Mouse (Mus musculus): ENCODE measurements around the gene Snrpg. TPM values are rescaled to one million over a fixed set of nuclear protein-coding genes. Genes with fewer than 3 reads are reported as not detected.

The Snrpg gene
- total RNA-seq, 2 experiments from 2014 or later, result 32.4 to 45.6 TPM

DNA sequence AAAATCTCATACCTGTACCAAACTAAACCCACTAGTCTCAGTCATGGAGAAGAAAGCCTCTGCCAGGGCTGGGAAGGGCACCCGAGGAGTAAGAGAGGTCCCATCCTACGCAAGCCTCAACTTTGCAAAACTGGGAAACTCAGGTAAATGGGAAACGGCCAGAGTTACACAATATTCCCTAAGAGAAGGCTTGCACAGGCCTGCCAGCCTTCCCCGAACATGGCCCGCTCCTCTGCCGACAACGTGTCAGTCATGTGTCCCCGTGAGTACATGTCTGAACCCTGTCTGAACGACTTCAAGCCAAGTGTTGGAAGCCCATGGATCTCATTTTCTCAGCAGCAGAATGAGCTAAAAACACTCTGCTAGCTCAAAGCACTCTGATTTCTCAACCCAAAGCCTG lies 23.9 kb downstream of the Snrpg start:
- intact Hi-C loops (cut with DNase I; ENCODE audit: low total_unique reads), result no loop called here
- no peak for DNase-seq

DNA sequence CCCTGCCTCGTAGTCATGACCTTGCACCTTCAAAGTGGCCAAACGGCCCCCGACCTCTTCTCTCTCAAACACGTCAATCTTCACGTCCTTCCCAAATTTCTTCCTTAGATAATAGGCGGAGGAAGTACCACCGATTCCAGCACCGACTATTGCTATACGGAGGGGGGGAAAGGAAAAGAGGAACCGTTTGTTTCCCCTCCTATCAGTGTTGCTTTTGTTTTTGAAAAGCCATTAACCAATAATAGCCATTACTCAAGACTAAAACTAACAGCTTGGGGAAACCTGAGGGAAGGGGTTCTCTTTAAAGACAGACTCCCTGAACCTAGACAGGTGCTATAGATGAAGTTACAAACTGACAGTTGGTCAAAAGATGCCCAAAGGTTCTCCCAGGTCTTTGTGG lies 24.9 kb downstream of the Snrpg start:
- intact Hi-C loops (cut with DNase I; ENCODE audit: low total_unique reads), result no loop called here
- no peak for DNase-seq

DNA sequence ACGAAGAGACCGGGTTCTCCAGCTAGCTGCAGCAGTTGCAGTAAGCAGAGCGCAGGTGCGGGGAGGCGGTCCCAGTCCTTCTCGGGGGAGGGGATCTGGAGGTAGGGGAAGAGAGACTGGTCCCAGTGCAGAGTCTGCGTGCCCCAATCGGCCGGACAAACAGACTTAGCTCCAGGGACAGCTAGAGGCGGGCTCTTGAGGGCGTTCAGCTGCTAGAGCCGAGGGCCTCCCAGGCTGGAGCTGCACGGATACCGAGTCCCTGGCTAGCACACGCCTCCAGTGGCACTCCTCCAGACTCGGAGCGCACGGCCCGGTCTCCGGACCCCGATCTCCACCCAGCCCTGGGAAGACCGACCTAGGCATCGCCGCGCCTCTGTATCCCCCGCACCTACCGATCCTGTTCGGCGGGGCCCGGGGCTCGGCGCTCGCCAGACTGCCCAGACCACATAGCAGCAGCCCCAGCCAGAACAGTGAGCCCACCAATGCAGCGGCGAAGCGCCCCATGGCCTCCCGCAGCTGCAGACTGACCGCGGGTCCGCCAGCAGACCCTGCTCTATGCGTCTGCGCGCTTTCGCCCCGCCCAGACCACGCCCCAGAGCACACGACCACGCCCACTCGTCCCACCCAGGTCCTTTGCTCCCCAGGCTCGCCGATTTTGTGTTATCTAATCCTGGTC lies 25.6 kb downstream of the Snrpg start, which contains the start of gene Pcyox1:
Gene Pcyox1, minus strand, starts transcription at position 574 of the 676 bp plus-strand sequence.
- intact Hi-C loops (cut with DNase I; ENCODE audit: low total_unique reads), result no loop called here
- peak; percentile 87 for DNase-seq

DNA sequence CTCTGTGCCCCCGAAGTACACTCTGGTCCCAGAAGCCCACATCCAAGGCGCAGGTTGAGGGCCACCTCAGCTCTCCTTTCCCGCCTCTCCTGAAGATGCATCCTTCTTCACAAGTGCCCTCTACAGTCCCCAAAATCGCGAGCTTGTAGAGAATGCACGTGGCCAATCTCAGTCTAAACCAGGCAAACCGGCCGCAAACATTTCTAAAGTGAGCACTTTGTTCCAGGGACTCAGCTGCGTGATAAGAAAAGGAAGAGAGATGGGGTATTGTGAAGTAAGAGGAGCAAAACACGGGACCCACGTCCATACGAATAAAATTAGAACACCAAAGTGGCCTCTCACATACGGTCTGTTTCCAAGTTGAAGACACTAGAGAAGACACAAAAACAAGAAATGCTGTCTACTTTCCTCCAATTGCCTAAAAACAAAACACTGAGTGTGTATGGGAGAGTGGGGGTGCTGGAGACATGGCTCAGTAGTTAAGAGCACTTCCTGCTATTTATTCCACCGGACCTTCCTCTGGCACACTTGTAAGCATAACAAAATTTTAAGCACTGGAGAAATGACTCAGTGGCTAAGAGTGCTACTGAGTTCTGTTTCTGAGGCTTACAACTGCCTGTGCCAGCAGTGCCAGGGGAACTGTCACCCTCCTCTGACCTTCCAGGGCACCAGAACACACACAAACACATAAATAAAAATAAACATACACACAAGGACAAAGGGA lies 26.3 kb downstream of the Snrpg start:
- intact Hi-C loops (cut with DNase I; ENCODE audit: low total_unique reads), result no loop called here
- DNase-seq, result no peak

DNA sequence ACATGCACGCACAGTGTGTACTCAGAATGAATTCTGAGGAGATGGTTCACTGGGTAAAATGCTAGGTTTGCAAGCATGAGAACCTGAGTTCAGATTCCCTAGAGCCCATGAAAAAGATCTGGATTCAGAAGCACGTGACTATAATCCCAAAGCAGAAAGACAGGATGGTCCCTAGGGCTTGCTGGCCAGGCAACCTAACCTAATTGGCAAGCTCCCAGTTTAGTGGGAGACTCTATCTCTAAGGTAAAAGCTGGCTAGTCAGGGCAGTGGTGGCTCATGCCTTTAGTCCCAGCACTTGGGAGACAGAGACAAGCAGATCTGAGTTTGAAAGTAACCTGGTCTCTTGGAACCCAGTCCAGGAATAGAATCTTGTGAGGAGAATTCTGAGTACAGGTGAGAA lies 27.9 kb downstream of the Snrpg start:
- no peak for DNase-seq
- intact Hi-C loops (cut with DNase I; ENCODE audit: low total_unique reads), result no loop called here

- intact Hi-C loops (cut with DNase I; ENCODE audit: low total_unique reads), result no loop called here
- no peak for DNase-seq
Measured at GRCm38 (mm10) chr6:86399995-86400394, 28.9 kb downstream of the Snrpg start.

DNA sequence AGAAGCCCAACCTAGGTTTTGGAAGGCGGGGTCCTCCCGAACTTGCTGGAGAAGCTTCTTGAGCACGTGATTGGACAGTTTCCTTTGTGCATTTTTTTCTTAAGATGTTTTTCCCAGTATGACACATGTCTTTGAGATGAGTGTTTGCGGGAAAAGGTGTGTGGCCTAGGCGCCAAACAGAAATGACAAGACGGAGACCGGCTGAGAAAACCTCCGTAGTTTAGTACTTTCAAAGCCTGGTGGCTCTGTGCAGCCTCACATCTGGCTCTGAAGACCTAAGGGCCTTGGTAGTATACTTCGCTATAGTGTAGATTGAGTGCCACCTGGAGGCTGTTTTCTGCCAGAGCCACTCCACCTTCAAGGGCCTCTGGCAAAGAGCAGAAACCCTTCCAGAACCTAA lies 29.9 kb downstream of the Snrpg start:
- intact Hi-C loops (cut with DNase I; ENCODE audit: low total_unique reads), result no loop called here

DNA sequence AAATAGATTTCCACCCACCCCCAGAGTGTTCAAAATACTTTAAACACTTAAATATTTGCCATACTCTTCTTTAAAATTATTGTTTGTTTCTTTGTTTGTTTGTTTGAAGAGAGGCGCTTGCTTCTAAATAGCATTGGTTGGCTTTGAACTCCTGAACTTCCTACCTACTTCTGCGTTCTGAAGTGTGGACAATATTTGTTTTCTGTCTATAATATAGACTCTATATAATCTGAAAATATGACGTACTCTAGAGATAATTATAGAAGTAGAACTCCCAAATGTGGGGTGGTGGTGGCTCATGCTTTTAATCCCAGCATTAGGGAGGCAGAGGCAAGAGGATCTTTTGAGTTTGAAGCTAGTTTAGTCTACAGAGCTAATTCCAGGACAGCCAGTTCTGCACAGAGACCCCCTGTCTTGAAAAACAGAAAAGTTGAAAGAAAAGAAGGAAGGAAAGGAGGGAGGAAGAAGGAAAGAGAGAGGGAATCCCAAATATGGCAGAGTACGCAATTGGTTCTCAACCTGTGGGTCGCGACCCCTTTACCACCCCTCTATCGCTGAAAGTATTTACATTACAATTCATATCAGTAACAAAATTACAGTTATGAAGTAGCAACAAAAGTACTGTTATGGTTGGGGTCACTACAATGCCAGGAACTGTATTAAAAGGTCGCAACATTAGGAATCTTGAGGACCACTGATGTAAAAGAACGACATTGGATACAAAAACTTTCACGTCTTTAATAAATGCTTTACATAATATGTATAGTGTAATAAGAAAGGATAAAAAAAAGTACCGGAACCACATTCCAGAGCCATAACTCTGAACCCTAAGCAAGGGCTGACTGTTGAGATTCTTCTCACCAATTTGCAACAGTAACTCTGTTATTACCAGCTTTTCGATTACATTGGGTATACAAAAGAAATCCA lies 31.8 kb downstream of the Snrpg start:
- intact Hi-C loops (cut with DNase I; ENCODE audit: low total_unique reads), result no loop called here
- DNase-seq, result no peak

More for the DNA sequence above, 29.9 kb downstream of the Snrpg start:
- DNase-seq, result peak; percentile 56

GRCm38 (mm10) chr6:86403728-86404099 lies 32.6 kb downstream of the Snrpg start:
- intact Hi-C loops (cut with DNase I; ENCODE audit: low total_unique reads), result no loop called here

GRCm38 (mm10) chr6:86404100-86404861 lies 33.2 kb downstream of the Snrpg start, which contains the start of gene Tia1:
TSS of gene Tia1 (plus strand) at chr6:86404219.
- intact Hi-C loops (cut with DNase I; ENCODE audit: low total_unique reads), result no loop called here
- peak; percentile 99 for DNase-seq

More at GRCm38 (mm10) chr6:86403728-86404099, 32.6 kb downstream of the Snrpg start:
- DNase-seq, result peak; percentile 72

DNA sequence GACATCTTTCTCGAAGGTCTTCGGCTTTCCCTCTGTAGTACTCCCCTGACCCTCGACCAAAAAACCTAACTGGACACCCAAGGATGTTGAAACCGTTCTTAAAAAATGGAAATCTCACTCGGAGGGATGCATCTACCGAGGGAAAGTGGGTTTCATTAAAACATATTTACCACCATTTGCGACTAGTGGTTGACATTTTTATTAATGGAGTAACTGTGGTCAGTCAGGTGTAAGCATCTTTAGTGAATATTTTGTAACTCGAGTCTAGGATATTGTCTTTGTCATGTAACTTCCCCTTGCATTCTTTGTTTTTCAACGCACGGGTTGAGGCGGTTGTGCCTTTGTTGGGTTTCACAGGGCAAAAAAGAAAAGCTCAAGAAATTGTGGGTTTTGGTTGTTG lies 33.9 kb downstream of the Snrpg start:
- intact Hi-C loops (cut with DNase I; ENCODE audit: low total_unique reads), result no loop called here
- DNase-seq, result no peak

DNA sequence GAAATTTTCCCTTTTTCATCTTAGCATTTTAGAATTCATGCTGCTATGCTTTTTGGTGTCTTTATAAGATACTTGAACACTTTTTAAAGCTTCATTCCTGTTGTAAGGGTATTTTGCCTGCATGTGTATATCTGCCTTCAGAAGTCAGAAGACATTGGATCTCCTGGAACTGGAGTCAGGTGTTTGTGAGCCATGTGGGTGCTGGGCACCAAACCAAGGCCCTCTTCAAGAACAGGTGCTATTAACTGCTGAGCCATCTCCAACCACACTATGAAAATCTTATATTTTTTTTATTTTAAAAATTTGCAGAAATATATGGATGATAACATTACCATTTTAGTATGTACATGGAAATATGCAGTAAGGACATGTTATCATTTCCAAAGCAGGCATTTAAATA lies 35.2 kb downstream of the Snrpg start:
- intact Hi-C loops (cut with DNase I; ENCODE audit: low total_unique reads), result no loop called here
- peak; percentile 23 for DNase-seq

GRCm38 (mm10) chr6:86418711-86419110 lies 47.6 kb downstream of the Snrpg start:
- intact Hi-C loops (cut with DNase I; ENCODE audit: low total_unique reads), result no loop called here
- no peak for DNase-seq

- DNase-seq, result no peak
- intact Hi-C loops (cut with DNase I; ENCODE audit: low total_unique reads), result no loop called here
Measured at GRCm38 (mm10) chr6:86419239-86419638, 48.1 kb downstream of the Snrpg start.

DNA sequence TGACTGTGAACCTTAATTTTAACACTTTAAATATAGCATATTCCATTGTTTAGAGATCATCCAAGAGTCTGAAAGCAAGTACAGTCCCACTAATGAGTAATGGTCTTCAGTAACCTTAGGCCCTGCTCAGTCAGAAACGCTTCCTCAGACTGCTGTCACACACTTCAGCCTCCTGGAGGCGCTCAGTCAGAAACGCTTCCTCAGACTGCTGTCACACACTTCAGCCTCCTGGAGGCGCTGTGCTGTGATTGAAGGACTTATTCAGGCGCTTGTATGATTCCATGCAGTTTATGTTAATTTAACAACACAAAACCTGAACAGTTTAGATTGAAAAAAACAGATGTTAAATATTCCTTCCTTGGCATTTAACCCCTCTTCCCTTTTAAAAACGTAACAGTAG lies 49.4 kb downstream of the Snrpg start:
- DNase-seq, result no peak
- intact Hi-C loops (cut with DNase I; ENCODE audit: low total_unique reads), result no loop called here

GRCm38 (mm10) chr6:86426358-86426757 lies 55.3 kb downstream of the Snrpg start, which contains the start of gene Gm44790:
TSS of gene Gm44790 (plus strand) at chr6:86426658.
- intact Hi-C loops (cut with DNase I; ENCODE audit: low total_unique reads), result no loop called here
- DNase-seq, result no peak
